Mouse (Mus musculus) retina, postnatal 1 day (tissue): ENCODE measurements at regions not wholly inside any gene's neighbourhood (a gene's known extent, or its start where the extent isn't known, plus 50 kb on each side); places are given as distances from the start of the nearest gene placed in this dataset.
A peak's percentile ranks its signal among the peaks of the same experiment; 100 is the strongest.
"Not testable (repeated sequence)": the region's sequence is repeated elsewhere in the genome, so short reads cannot be mapped to it uniquely, and the experiment has no call there.

Experiments used
- DNase-seq: peaks from one replicate; pipeline ENCODE4 v3.0.0-alpha.2; 2012

GRCm38 (mm10) chr1:112785135-112785681, 920.5 kb upstream of the Dsel start:
- no peak for DNase-seq

- no peak for DNase-seq
These were observed 915.1 kb upstream of the Dsel start for GRCm38 (mm10) chr1:112779801-112780200.

GRCm38 (mm10) chr1:112778551-112778950, 913.8 kb upstream of the Dsel start:
- no peak for DNase-seq

GRCm38 (mm10) chr1:112750643-112751042, 885.9 kb upstream of the Dsel start:
- DNase-seq = not testable (repeated sequence)

GRCm38 (mm10) chr1:112748497-112748896, 883.8 kb upstream of the Dsel start:
- no peak for DNase-seq

GRCm38 (mm10) chr1:112703939-112704338, 839.2 kb upstream of the Dsel start:
- DNase-seq = peak; percentile 10

- no peak for DNase-seq
These were observed 794.2 kb upstream of the Dsel start for GRCm38 (mm10) chr1:112658960-112659359.

- no peak for DNase-seq
These were observed 773.6 kb upstream of the Dsel start for GRCm38 (mm10) chr1:112638342-112638741.
